Mouse (Mus musculus) stomach, postnatal 0 days (tissue): ENCODE measurements at regions not wholly inside any gene's neighbourhood (a gene's known extent, or its start where the extent isn't known, plus 50 kb on each side); places are given as distances from the start of the nearest gene placed in this dataset.

Source experiments
- CTCF ChIP-seq: IDR thresholded peaks from 2 replicates; pipeline ENCODE4 v1.5.1; 2016; ENCODE audit warnings: antibody characterized with exemption, low read depth, mild to moderate bottlenecking, moderate library complexity
- EP300 ChIP-seq: optimal IDR thresholded peaks from 2 replicates; pipeline ENCODE3; 2016; ENCODE audit warnings: antibody characterized with exemption

- TF ChIP-seq CTCF (no peak), EP300 (no peak)
These were observed 142.5 kb upstream of the Slc30a5 start for GRCm38 (mm10) chr13:100975741-100976140.
